Mouse (Mus musculus) G1E-ER4 (cell line): ENCODE results near the gene Nudt14. TPM values are rescaled to one million over a fixed set of nuclear protein-coding genes. Genes with fewer than 3 reads are reported as not detected.

Experiments
- GATA1 ChIP-seq: IDR thresholded peaks from one replicate; pipeline ENCODE4 v1.8.0; 2012; ENCODE audit warnings: low read length, inconsistent platforms
- polyA plus RNA-seq: library from polyadenylated mRNA; stranded (reverse); fragments of >175 nt; gene quantifications from 2 replicates; pipeline ENCODE4 v1.2.3, GENCODE M21; 2012

The Nudt14 gene
- polyA plus RNA-seq, 1 experiment, result 13.5 TPM

GRCm38 (mm10) chr12:112898960-112899359 is 43.0 kb downstream of the Nudt14 start:
- no peak for TF ChIP-seq GATA1

- no peak for TF ChIP-seq GATA1
These were observed 43.6 kb downstream of the Nudt14 start for GRCm38 (mm10) chr12:112898351-112898750.

GRCm38 (mm10) chr12:112897522-112898212 is 44.3 kb downstream of the Nudt14 start:
- no peak for TF ChIP-seq GATA1

GRCm38 (mm10) chr12:112894969-112895368 is 47.0 kb downstream of the Nudt14 start:
- no peak for TF ChIP-seq GATA1

- no peak for TF ChIP-seq GATA1
These were observed 47.5 kb downstream of the Nudt14 start for GRCm38 (mm10) chr12:112894303-112894884.

- no peak for TF ChIP-seq GATA1
These were observed 56.5 kb downstream of the Nudt14 start for GRCm38 (mm10) chr12:112885465-112885864.

Other genes starting within 250 kb of the Nudt14 start
- gene Cep170b, start 221.7 kb downstream of the Nudt14 start, polyA plus RNA-seq, result not detected in 2 replicates
- 0.03 TPM in 1 of 2 replicates, not detected in the other for gene Pld4, start 181.5 kb downstream of the Nudt14 start, polyA plus RNA-seq
- not detected in 2 replicates for gene Ahnak2, start 139.5 kb downstream of the Nudt14 start, polyA plus RNA-seq
- gene Clba1, start 133.2 kb downstream of the Nudt14 start, polyA plus RNA-seq, result 4.1 and 5.0 TPM in 2 replicates
- gene Cdca4, start 112.7 kb downstream of the Nudt14 start, polyA plus RNA-seq, result 31.2 and 35.7 TPM in 2 replicates
- gene Gpr132, start 73.9 kb downstream of the Nudt14 start, polyA plus RNA-seq, result not detected in 2 replicates
- gene Jag2, start 12.3 kb downstream of the Nudt14 start, polyA plus RNA-seq, result 0.55 and 0.84 TPM in 2 replicates
- gene Btbd6, start 34.4 kb upstream of the Nudt14 start, polyA plus RNA-seq, result 75.1 and 103 TPM in 2 replicates
- 35.6 and 40.2 TPM in 2 replicates for gene Brf1, start 58.6 kb upstream of the Nudt14 start, polyA plus RNA-seq
- 22.1 and 24.7 TPM in 2 replicates for gene Pacs2, start 72.4 kb upstream of the Nudt14 start, polyA plus RNA-seq
- not detected in 2 replicates for gene Tex22, start 132.4 kb upstream of the Nudt14 start, polyA plus RNA-seq
- gene Mta1, start 156.2 kb upstream of the Nudt14 start, polyA plus RNA-seq, result 336 and 385 TPM in 2 replicates
- 12.7 and 16.8 TPM in 2 replicates for gene Crip2, start 198.1 kb upstream of the Nudt14 start, polyA plus RNA-seq
- gene Crip1, start 204.2 kb upstream of the Nudt14 start, polyA plus RNA-seq, result 43.8 and 46.3 TPM in 2 replicates
- gene Tedc1, start 214.3 kb upstream of the Nudt14 start, polyA plus RNA-seq, result 25.3 and 32.0 TPM in 2 replicates
- not detected in 2 replicates for gene Tmem121, start 243.8 kb upstream of the Nudt14 start, polyA plus RNA-seq